Mouse (Mus musculus) 416B (cell line): Measurements from ENCODE around the gene Prr15.

Experiments
- DNase-seq: peaks from one replicate; pipeline ENCODE4 v3.0.0; 2011; ENCODE audit warnings: low read depth

Gene Prr15

GRCm38 (mm10) chr6:54325246-54325885 lies at the start of gene Prr15:
Gene Prr15 (plus strand): TSS chr6:54325835.
- no peak for DNase-seq

- no peak for DNase-seq
These were observed 48.4 kb upstream of the Prr15 start for GRCm38 (mm10) chr6:54277234-54277633.

GRCm38 (mm10) chr6:54277828-54278227 lies 47.8 kb upstream of the Prr15 start:
- no peak for DNase-seq

GRCm38 (mm10) chr6:54278613-54279012 lies 47.0 kb upstream of the Prr15 start:
- no peak for DNase-seq

- DNase-seq, result no peak
These were observed 46.2 kb upstream of the Prr15 start for GRCm38 (mm10) chr6:54279391-54279790.

- DNase-seq, result no peak
These were observed 45.4 kb upstream of the Prr15 start for GRCm38 (mm10) chr6:54280248-54280647.

- no peak for DNase-seq
These were observed 42.3 kb upstream of the Prr15 start for GRCm38 (mm10) chr6:54283299-54283698.

GRCm38 (mm10) chr6:54284167-54284711 lies 41.4 kb upstream of the Prr15 start:
- no peak for DNase-seq

- no peak for DNase-seq
These were observed 38.8 kb upstream of the Prr15 start for GRCm38 (mm10) chr6:54286813-54287212.

- DNase-seq, result peak; percentile 5
These were observed 35.7 kb upstream of the Prr15 start for GRCm38 (mm10) chr6:54289774-54290500.

- no peak for DNase-seq
These were observed 28.4 kb upstream of the Prr15 start for GRCm38 (mm10) chr6:54297231-54297630.

GRCm38 (mm10) chr6:54299417-54299816 lies 26.2 kb upstream of the Prr15 start:
- no peak for DNase-seq

- DNase-seq, result no peak
These were observed 19.9 kb upstream of the Prr15 start for GRCm38 (mm10) chr6:54305777-54306176.

GRCm38 (mm10) chr6:54313071-54313470 lies 12.6 kb upstream of the Prr15 start:
- no peak for DNase-seq

GRCm38 (mm10) chr6:54318618-54319017 lies 7.0 kb upstream of the Prr15 start:
- no peak for DNase-seq

GRCm38 (mm10) chr6:54319198-54319597 lies 6.4 kb upstream of the Prr15 start:
- no peak for DNase-seq

- no peak for DNase-seq
These were observed 5.4 kb upstream of the Prr15 start for GRCm38 (mm10) chr6:54320236-54320635.

- DNase-seq, result no peak
These were observed 1.3 kb downstream of the Prr15 start for GRCm38 (mm10) chr6:54326671-54327625.

GRCm38 (mm10) chr6:54327626-54328003 lies 2.0 kb downstream of the Prr15 start:
- DNase-seq, result no peak

- no peak for DNase-seq
These were observed 3.1 kb downstream of the Prr15 start for GRCm38 (mm10) chr6:54328783-54329182.

GRCm38 (mm10) chr6:54329598-54329997 lies 4.0 kb downstream of the Prr15 start:
- DNase-seq, result no peak

GRCm38 (mm10) chr6:54330166-54330565 lies 4.5 kb downstream of the Prr15 start:
- DNase-seq, result no peak
